ENCODE assay signal across 7 mouse cellular contexts in the genomic region with DNA sequence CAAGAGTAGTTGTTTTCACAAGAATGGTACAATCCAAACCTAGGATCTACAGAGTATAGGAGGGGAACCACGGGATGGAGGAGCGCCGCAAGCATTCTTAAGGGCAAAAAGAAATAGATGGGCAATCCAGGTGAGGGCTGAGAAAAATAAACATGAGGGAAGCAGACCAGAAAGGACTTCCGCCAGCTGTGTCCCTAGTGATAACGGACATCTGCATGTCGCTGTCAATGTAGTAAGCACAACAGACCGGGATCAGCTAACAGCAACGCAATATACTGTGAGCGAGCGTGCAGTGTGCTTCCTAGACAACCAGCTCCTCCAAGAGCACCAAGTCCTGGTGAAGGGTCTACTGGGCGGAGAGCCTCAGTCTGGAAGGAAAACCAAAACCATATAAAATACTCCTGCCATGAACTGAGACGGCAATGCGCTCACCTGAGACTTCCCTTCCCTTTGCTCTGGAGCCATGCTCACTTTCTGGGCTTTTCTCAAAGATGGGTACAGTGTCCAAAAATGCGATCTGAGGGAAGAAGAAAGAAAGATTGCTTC. TPM values are rescaled to one million over a fixed set of nuclear protein-coding genes. Genes with fewer than 3 reads are reported as not detected.
DNase-seq lines count a peak whose midpoint lies in the region; ATAC-seq and TF ChIP-seq lines count a peak whose summit lies in the region.

No protein-coding gene starts in this region.

- peak overlapping the region; percentile 74 for H3K27ac ChIP-seq in forebrain, embryonic 15.5 days (replicated peaks)
- H3K27ac ChIP-seq in liver, embryonic 11.5 days (ENCODE audit: low read depth, low read length), result no peak overlapping the region
- H3K27ac ChIP-seq in small intestine, adult 2 months (ENCODE audit: insufficient read depth, low read depth, low read length), result no peak overlapping the region

- no peaks in the 10 kb centered on the region for H3K27me3 ChIP-seq in forebrain, embryonic 15.5 days
- peaks cover 8% of the 10 kb centered on the region for H3K27me3 ChIP-seq in liver, embryonic 11.5 days (replicated peaks; ENCODE audit: control insufficient read depth, insufficient read depth, low read length)
- no peaks in the 10 kb centered on the region for H3K27me3 ChIP-seq in small intestine, adult 2 months (ENCODE audit: control insufficient read depth, insufficient read depth, low read length)

- 33% methylated on average over 14 of the region's 14 CpGs for WGBS in forebrain, embryonic 15.5 days
- WGBS in liver, embryonic 11.5 days, result 18% methylated on average over 14 of the region's 14 CpGs
- WGBS in small intestine, adult 2 months, result 10% methylated on average over 14 of the region's 14 CpGs

- H3K9me3 ChIP-seq in forebrain, embryonic 15.5 days, result no peaks in the 10 kb centered on the region
- no peaks in the 10 kb centered on the region for H3K9me3 ChIP-seq in liver, embryonic 11.5 days (ENCODE audit: control insufficient read depth, low read length)

- DNase-seq in right cerebral cortex, postnatal 4 days, result peak; percentile 18
- DNase-seq in right cerebral cortex, postnatal 25 days, result no peak
- peak; percentile 48 for DNase-seq in liver, embryonic 11.5 days (ENCODE audit: low spot score)
- DNase-seq in gastrocnemius, adult 18-20 months (ENCODE audit: low spot score), result no peak
- DNase-seq in left cerebral cortex, adult 9 months (ENCODE audit: low spot score in 2 of 2), result no peak

- ATAC-seq in forebrain, embryonic 15.5 days (replicated peaks), result no peak
- ATAC-seq in liver, embryonic 11.5 days (replicated peaks; ENCODE audit: low FRiP score), result peak; percentile 42; the same call in 1 of the 2 replicates

- peak overlapping the region; percentile 85 for H3K9ac ChIP-seq in forebrain, embryonic 15.5 days (replicated peaks)
- peak overlapping the region; percentile 64; the same call in 1 of the 2 replicates for H3K9ac ChIP-seq in liver, embryonic 11.5 days (ENCODE audit: low read depth, low read length)

- H3K4me2 ChIP-seq in forebrain, embryonic 15.5 days (replicated peaks), result peak overlapping the region; percentile 82
- H3K4me2 ChIP-seq in liver, embryonic 11.5 days, result peak overlapping the region; percentile 98

- TF ChIP-seq CTCF in small intestine, adult 2 months (IDR thresholded peaks at IDR 0.05; ENCODE audit: extremely low read depth, insufficient read length, insufficient replicate concordance, low read depth, low read length), result no peak

- peak overlapping the region; percentile 83 for H3K4me3 ChIP-seq in forebrain, embryonic 15.5 days
- H3K4me3 ChIP-seq in liver, embryonic 11.5 days (ENCODE audit: low read depth, low read length), result peak overlapping the region; percentile 70
- H3K4me3 ChIP-seq in small intestine, adult 2 months (ENCODE audit: low read depth, low read length), result peak overlapping the region; percentile 82

- no peaks in the 10 kb centered on the region for H3K36me3 ChIP-seq in forebrain, embryonic 15.5 days
- H3K36me3 ChIP-seq in liver, embryonic 11.5 days (ENCODE audit: control insufficient read depth, insufficient read depth, low read length), result no peaks in the 10 kb centered on the region
- H3K36me3 ChIP-seq in small intestine, adult 2 months (ENCODE audit: control insufficient read depth, insufficient read depth, low read length), result no peaks in the 10 kb centered on the region

- TF ChIP-seq POLR2A in small intestine, adult 2 months (IDR thresholded peaks at IDR 0.05; ENCODE audit: low read depth, low read length), result no peak

- H3K4me1 ChIP-seq in forebrain, embryonic 15.5 days, result peaks cover 9% of the 10 kb centered on the region; the same call in 1 of the 2 replicates
- H3K4me1 ChIP-seq in liver, embryonic 11.5 days (replicated peaks; ENCODE audit: control insufficient read depth, insufficient read depth, low read length), result peaks cover 6% of the 10 kb centered on the region; the same call in 1 of the 2 replicates
- no peaks in the 10 kb centered on the region for H3K4me1 ChIP-seq in small intestine, adult 2 months (ENCODE audit: control insufficient read depth, insufficient read depth, insufficient read length, low read length)

RNA-seq across cellular contexts. Expression of a gene that starts 0.9 kb away (rescaled TPM):
- polyA plus RNA-seq in forebrain, embryonic 15.5 days (2015; fragmentation: Nextera tagmentation; extraction: Ambion mirVana), result 3.6 and 3.7 TPM in 2 replicates
- polyA plus RNA-seq in liver, embryonic 11.5 days (2014; fragmentation: Nextera tagmentation; extraction: Ambion mirVana), result 0.47 and 0.51 TPM in 2 replicates
- polyA plus RNA-seq in small intestine, adult 2 months (2012; rRNA removed), result not detected in 2 replicates
- total RNA-seq in gastrocnemius, adult 18-20 months (2021), result 1 to 10 TPM; 1.9 to 2.4 TPM

RNA-seq across cellular contexts. Expression of a gene that starts 13.0 kb away (rescaled TPM):
- not detected in 2 replicates for polyA plus RNA-seq in forebrain, embryonic 15.5 days (2015; fragmentation: Nextera tagmentation; extraction: Ambion mirVana)
- polyA plus RNA-seq in liver, embryonic 11.5 days (2014; fragmentation: Nextera tagmentation; extraction: Ambion mirVana), result not detected in 2 replicates
- polyA plus RNA-seq in small intestine, adult 2 months (2012; rRNA removed), result not detected in 2 replicates
- total RNA-seq in gastrocnemius, adult 18-20 months (2021), result not detected

RNA-seq across cellular contexts. Expression of a gene that starts 14.6 kb away (rescaled TPM):
- 49.4 and 53.6 TPM in 2 replicates for polyA plus RNA-seq in forebrain, embryonic 15.5 days (2015; fragmentation: Nextera tagmentation; extraction: Ambion mirVana)
- 10.0 and 10.6 TPM in 2 replicates for polyA plus RNA-seq in liver, embryonic 11.5 days (2014; fragmentation: Nextera tagmentation; extraction: Ambion mirVana)
- 0.09 and 0.61 TPM in 2 replicates for polyA plus RNA-seq in small intestine, adult 2 months (2012; rRNA removed)
- total RNA-seq in gastrocnemius, adult 18-20 months (2021), result 1 to 10 TPM; 5.0 to 5.2 TPM

RNA-seq across cellular contexts. Expression of a gene that starts 23.0 kb away (rescaled TPM):
- not detected in 2 replicates for polyA plus RNA-seq in forebrain, embryonic 15.5 days (2015; fragmentation: Nextera tagmentation; extraction: Ambion mirVana)
- polyA plus RNA-seq in liver, embryonic 11.5 days (2014; fragmentation: Nextera tagmentation; extraction: Ambion mirVana), result not detected in 2 replicates
- polyA plus RNA-seq in small intestine, adult 2 months (2012; rRNA removed), result 0.08 TPM in 1 of 2 replicates, not detected in the other
- total RNA-seq in gastrocnemius, adult 18-20 months (2021), result not detected

RNA-seq across cellular contexts. Expression of a gene that starts 35.8 kb away (rescaled TPM):
- not detected in 2 replicates for polyA plus RNA-seq in forebrain, embryonic 15.5 days (2015; fragmentation: Nextera tagmentation; extraction: Ambion mirVana)
- polyA plus RNA-seq in liver, embryonic 11.5 days (2014; fragmentation: Nextera tagmentation; extraction: Ambion mirVana), result not detected in 2 replicates
- polyA plus RNA-seq in small intestine, adult 2 months (2012; rRNA removed), result not detected in 2 replicates
- not detected for total RNA-seq in gastrocnemius, adult 18-20 months (2021)

Comparison
In these comparisons a context has a peak if more than half of its experiments do, and no peak if none do; other contexts are left out.
1. DNase-seq: peak in right cerebral cortex, postnatal 4 days (single experiment) and liver, embryonic 11.5 days (single experiment); none in right cerebral cortex, postnatal 25 days (single experiment), gastrocnemius, adult 18-20 months (single experiment) and left cerebral cortex, adult 9 months (0 of 2).
2. Peak in every context shown above with its lines, with median percentiles within 50 percentile points of each other: H3K4me3 ChIP-seq.